Mouse (Mus musculus): ENCODE data around the gene Lyl1.
"Not testable (repeated sequence)": the region's sequence is repeated elsewhere in the genome, so short reads cannot be mapped to it uniquely, and the experiment has no call there.

The Lyl1 gene

DNA sequence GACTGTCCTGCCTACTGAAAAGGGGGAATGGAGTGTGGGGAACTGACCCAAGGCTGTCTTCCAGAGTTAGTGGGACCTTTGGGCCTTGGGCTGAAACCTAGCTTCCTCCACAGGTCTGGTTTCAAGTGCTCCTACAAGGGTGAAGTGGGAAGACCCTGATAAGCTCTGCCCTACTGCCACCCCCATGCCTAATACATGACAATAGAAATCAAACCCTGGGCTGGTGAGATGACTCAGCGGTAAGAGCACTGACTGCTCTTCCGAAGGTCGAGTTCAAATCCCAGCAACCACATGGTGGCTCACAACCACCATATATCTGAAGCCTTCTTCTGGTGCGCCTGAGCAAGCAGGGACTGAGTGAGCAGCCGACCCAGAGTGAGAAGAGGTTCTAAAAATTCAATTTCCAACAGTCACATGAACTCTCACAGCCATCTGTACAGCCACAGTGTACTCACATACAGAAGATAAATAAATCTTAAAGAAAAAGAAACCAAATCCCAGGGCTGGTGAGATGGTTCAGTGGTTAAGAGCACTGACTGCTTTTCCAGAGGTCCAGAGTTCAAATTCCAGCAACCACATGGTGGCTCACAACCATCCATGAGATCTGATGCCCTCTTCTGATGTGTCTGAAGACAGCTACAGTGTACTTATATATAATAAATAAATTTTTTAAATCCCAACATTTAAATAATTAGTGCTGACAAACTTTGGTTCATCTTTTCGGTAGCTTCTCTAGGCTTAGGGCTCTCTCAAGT lies 32.3 kb upstream of the Lyl1 start:
- DNase-seq (ENCODE audit: low spot score) = no peak

DNA sequence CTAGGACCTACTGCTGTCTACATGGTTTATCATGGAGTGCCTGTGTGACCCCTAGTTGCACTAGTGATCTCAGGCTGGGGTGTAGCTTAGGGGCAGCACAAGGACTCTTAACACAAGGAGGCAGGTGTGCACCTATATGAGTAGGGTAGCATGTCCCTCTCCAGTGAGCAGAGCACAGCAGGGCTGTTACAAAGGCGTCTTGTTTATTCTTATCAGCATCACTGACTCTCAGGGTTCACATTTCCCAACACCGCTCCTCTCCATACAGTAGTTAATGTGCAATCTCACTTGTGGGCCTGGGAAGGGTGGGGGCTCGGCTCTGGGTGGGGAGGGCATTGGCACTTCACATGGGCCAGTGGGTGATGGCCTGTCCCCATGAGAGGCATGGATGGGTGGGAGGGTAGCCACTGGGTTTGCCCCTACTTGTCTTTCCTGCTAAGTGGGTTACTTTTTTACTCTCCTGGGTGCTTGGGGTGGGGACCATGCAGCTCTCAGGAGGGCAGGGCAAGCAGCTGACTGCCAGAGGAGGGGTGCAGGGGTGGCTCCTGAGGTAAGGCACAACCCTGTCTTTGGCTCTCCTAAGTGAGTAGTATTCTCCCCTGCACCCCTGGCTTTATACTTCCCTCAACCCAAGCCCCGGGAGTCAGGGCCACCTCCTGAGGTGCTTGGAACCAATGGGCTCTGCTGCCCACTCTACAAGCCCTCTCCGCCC lies 30.8 kb upstream of the Lyl1 start:
- DNase-seq (ENCODE audit: low spot score) = not testable (repeated sequence)

GRCm38 (mm10) chr8:84677305-84677704 lies 24.0 kb upstream of the Lyl1 start:
- DNase-seq (ENCODE audit: low spot score) = no peak

DNA sequence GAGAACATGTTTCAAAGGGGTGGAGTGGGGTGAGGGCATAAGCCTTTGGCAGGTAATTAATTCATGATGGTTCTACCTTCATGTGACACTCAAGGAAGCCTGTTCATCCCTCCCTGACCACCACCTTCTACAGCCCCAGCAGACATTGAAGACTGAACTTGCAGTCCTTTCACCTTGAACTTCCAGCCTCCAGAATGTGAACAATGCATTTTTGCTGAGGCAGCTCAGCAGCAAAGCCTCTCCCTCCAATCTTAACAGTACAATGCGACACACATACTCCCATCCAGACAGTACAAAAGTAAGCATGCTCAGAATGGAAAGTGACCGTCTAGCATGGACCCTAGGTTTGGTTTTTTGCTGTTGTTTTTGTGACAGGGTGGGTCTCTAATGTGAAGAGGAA lies 19.8 kb upstream of the Lyl1 start:
- DNase-seq (ENCODE audit: low spot score) = no peak

DNA sequence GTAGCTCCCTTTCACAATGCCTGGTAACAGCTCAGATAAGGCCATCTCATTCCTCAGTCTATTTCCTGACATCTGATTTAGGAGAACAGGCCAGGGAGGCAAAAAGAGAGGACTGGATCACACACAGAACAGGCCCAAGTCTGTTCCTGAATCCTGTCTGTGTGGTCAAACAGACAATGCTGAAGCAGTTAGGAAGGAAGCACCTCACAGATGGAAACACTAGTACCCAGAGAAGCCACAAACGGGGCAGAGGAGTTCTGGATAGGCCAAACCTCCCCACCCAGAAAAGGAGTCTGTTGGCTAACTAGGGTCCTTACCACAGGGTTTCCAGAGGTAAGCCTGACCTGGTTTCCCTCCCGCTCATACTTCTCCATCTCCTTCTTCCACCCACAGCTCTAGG lies 19.0 kb upstream of the Lyl1 start:
- DNase-seq (ENCODE audit: low spot score) = no peak

DNA sequence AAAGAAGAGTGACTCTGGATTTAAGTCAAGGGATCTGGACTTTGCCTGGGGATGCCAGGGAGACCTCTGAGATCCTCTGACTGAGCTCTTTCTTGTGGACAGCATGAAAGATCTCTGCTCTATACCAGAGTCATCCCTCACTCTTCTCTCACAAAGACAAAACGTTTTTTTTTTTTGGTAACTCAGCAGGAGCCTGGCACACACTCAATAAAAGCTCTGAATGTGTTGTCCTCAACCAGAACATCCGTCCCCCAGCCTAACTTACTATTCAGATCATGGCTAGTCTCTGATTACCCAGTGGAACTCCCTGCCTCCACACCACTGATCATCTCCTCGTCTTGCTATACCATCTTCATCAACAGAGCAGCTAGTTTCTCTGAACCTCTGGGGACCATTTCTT lies 16.7 kb upstream of the Lyl1 start:
- DNase-seq (ENCODE audit: low spot score) = no peak

DNA sequence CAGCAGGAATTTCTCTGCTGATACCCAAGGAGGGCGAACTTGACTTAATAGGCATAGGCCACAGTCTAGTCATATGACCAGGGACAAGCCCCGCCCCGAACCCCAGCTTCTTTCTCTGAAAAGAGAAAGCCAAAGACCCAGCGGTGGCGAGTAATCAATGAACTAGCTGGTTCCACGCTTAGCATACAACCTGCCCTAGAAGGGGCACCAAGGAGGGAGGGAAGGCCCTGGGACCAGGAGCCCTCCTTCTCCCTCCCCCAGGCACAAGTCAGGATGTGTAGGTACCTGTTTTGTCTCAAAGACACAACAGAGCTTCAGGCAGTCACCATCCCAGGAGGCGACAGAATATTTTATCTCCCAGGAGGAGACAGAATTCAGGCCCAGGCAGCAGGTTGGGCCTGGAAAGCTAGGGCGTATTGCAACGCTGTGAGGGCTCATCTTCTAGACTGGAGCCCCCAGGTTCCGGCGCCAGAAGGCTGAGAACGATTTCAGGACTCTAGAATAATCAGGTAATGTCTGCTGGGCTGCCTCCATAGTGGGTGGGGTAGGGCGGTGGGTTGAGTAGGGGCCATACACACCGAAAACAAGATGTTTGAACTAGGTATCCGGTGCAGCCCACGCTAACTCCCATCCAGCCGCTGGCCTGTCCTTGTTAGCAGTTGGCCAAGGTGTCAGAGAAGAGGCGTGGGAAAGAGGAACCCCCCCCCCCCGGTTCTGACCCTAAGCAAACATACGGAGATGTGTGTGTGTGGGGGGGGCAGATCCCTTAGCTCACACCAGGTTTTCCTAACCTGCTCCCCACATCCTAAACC lies 14.9 kb upstream of the Lyl1 start, which contains the start of gene Trmt1:
Trmt1 (plus strand) TSS at position 117 of the 812 bp plus-strand sequence.
- peak; percentile 77 for DNase-seq (ENCODE audit: low spot score)

GRCm38 (mm10) chr8:84687003-84687704 lies 14.1 kb upstream of the Lyl1 start:
- peak; percentile 40 for DNase-seq (ENCODE audit: low spot score)

DNA sequence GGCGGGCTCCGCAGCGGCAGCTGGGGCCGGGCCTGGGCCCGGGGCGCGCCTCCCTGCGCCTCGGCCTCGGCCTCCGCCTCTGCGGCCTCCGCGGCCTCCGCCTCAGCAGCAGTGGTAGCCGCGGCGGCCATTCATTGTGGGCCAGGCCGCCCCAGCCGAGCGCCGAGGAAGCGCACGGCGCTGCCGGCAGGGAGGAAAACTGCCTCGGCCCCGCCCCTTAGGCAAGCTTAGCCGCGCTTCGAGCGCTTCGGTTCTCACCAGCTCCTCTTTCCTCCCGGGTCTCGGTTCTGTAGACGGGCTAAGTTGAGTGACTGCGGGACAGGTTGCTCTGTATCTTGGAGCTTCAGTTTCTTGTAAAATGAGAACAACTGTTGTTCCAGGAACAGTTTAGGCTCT lies 13.6 kb upstream of the Lyl1 start, which contains the start of gene Nacc1:
Nacc1 (minus strand) TSS at position 158 of the 396 bp plus-strand sequence.
- peak; percentile 82 for DNase-seq (ENCODE audit: low spot score)

GRCm38 (mm10) chr8:84689091-84689915 lies 12.0 kb upstream of the Lyl1 start:
- DNase-seq (ENCODE audit: low spot score) = peak; percentile 88

DNA sequence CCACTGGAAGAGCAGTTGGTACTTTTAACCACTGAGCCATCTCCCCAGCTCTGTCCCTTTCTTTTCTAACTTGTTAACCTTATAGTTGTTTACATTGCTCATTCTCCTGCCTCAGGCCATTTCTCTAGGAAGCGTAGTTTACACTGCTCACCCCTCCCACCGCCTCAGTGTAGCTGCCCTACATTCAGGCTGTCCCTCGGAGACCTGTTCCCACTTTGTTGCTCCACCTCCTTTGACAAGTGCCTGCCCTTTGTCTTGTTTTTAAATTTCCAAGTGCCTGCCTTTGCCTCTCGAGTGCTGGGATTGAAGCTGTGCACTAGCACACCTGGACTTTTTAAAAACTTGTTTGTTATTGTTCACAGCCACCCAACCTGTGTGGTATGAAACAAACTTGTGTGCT lies 7.9 kb upstream of the Lyl1 start:
- DNase-seq (ENCODE audit: low spot score) = no peak

DNA sequence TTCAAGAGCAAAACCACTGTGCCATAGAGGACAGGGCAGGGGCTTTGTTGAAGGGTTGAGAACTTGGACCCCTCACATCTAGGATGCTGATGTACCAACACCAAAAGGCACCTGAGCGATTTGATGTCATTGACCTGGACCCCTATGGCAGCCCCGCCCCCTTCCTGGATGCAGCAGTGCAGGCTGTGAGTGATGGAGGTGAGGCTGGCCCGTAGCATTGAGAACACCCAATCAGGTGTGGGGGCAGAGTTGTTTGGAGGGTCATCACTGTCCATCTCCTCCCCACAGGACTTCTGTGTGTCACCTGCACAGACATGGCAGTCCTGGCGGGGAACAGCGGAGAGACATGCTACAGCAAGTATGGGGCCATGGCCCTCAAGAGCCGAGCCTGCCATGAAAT lies 6.1 kb upstream of the Lyl1 start:
- no peak for DNase-seq (ENCODE audit: low spot score)

GRCm38 (mm10) chr8:84697166-84698130 lies 3.8 kb upstream of the Lyl1 start:
- peak; percentile 50 for DNase-seq (ENCODE audit: low spot score)

- DNase-seq (ENCODE audit: low spot score) = no peak
These were observed 3.0 kb upstream of the Lyl1 start for GRCm38 (mm10) chr8:84698288-84698687.

- DNase-seq (ENCODE audit: low spot score) = no peak
These were observed 2.3 kb upstream of the Lyl1 start for GRCm38 (mm10) chr8:84698929-84699401.

DNA sequence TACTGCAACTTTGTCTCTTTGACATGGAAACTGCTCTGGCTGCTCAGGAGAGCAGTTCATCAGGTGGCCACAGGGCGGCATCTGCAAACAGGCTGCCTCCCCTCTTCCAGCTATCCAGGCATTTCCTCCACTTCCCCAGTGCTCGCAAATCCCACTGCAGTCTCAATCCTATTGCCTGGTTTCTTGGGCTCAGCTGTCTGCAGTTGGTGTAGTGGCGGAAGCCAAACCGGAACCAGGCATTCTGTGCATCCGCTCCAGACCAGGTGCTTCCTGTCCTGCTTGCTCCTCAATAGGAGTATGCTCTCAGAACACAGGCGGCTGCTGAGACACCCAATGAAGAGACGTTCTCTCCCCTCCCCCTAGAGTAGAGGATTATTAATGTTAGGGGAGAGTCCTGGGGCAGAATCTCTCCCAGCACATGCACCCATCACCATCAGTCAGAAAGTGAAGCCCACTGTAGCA lies 1.4 kb upstream of the Lyl1 start:
- no peak for DNase-seq (ENCODE audit: low spot score)

GRCm38 (mm10) chr8:84700526-84700925 lies 731 bp upstream of the Lyl1 start:
- DNase-seq (ENCODE audit: low spot score) = no peak

GRCm38 (mm10) chr8:84702561-84702960 lies 1.3 kb downstream of the Lyl1 start:
- no peak for DNase-seq (ENCODE audit: low spot score)

DNA sequence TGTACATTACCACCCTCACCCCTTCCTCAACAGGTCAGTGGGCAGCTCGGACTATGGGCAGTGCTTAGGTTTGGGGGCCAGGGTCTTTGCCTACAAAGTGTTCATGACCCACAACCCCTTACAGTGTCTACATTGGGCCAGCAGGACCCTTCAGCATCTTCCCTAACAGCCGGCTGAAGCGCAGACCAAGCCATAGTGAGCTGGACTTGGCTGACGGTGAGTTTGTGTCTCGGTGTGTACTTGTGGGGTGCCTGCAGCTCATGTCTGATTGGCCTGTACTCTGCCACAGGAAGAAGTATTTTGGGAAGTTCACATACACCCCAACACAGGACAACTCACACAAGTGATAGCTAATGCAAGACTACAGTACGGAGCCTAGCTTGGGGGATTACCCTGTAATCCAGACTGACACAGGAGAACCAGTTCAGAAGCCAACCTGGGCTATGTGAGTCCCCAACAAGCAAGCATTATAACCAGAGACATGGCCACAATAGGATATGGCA lies 1.8 kb downstream of the Lyl1 start:
- DNase-seq (ENCODE audit: low spot score) = no peak
